Mouse (Mus musculus) bone marrow, adult 2 months (tissue): ENCODE results near the gene Dstyk. TPM values are rescaled to one million over a fixed set of nuclear protein-coding genes. Genes with fewer than 3 reads are reported as not detected.

Source experiments
- H3K27ac ChIP-seq: fragments of 200-500 bp; 2 replicates; pipeline ENCODE4 v1.5.1; 2012; ENCODE audit warnings: low read depth, mild to moderate bottlenecking, control low read depth, inconsistent platforms, low read length; ENCODE audit not compliant: control insufficient read depth, poor library complexity, insufficient read depth
- H3K4me1 ChIP-seq: fragments of 200-500 bp; 2 replicates; pipeline ENCODE4 v1.6.1; 2011; ENCODE audit warnings: low read length; ENCODE audit not compliant: control insufficient read depth, insufficient read depth
- H3K4me3 ChIP-seq: fragments of 200-500 bp; replicated peaks from 2 replicates; pipeline ENCODE3; 2011; ENCODE audit warnings: mild to moderate bottlenecking, low read depth, low read length, control low read depth; ENCODE audit not compliant: control insufficient read depth
- CTCF ChIP-seq: fragments of 200-500 bp; IDR thresholded peaks from 2 replicates; pipeline ENCODE4 v1.5.1; 2011; ENCODE audit warnings: low read length, control low read depth; ENCODE audit not compliant: control insufficient read depth, insufficient read depth
- POLR2A ChIP-seq: fragments of 200-500 bp; IDR thresholded peaks from 2 replicates; pipeline ENCODE4 v1.6.1; 2011; ENCODE audit warnings: low read depth, mild to moderate bottlenecking, control low read depth, low read length, borderline replicate concordance; ENCODE audit not compliant: control insufficient read depth
- WGBS: fragments of 180-500 bp; shearing (Covaris S2); methylation state at CpG from one replicate; pipeline ENCODE4 v1.1.7; 2018; 5-methylcytosine and 5-hydroxymethylcytosine counted together
- polyA plus RNA-seq: library from polyadenylated mRNA; stranded (reverse); fragments of >200 nt; gene quantifications from 2 replicates; pipeline ENCODE4 v1.2.4, GENCODE M21; 2011; ENCODE audit warnings: low replicate concordance; ENCODE audit not compliant: missing spikeins, insufficient read depth, insufficient read length

Gene Dstyk
- polyA plus RNA-seq, 1 experiment, result 13.7 TPM

DNA sequence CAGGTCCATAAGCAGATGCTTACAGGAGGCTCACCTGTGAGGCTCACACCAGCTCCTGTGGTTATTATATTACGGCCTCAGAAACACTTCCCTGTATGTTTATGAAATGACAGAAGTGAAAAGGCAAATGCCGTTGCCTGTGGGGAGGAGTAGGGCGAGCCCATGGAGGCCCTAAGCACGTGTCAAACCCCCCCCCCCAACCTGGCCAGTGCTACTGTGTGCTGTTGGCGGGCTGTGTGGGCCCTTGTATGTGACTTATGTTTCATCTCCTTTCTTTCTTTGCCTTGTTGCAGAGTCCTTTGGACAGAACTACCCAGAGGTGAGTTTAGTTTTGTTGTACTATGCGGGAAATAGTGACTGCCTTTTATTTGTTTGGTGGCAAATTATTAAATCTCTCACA lies 66.4 kb downstream of the Dstyk start:
- no peaks in the 10 kb centered on the region for H3K4me1 ChIP-seq
- H3K4me3 ChIP-seq, result no peak overlapping the region
- H3K27ac ChIP-seq, result no peak overlapping the region
- TF ChIP-seq POLR2A (no peak), CTCF (no peak)
- 78% methylated on average over 6 of the region's 6 CpGs for WGBS

- 90% methylated on average over 2 of the region's 2 CpGs for WGBS
- Histone ChIP-seq H3K27ac (no peak overlapping the region), H3K4me1 (no peaks in the 10 kb centered on the region), H3K4me3 (no peak overlapping the region)
- TF ChIP-seq POLR2A, result no peak
- no peak for TF ChIP-seq CTCF
Observed at GRCm38 (mm10) chr1:132500535-132500934, 83.2 kb downstream of the Dstyk start.

DNA sequence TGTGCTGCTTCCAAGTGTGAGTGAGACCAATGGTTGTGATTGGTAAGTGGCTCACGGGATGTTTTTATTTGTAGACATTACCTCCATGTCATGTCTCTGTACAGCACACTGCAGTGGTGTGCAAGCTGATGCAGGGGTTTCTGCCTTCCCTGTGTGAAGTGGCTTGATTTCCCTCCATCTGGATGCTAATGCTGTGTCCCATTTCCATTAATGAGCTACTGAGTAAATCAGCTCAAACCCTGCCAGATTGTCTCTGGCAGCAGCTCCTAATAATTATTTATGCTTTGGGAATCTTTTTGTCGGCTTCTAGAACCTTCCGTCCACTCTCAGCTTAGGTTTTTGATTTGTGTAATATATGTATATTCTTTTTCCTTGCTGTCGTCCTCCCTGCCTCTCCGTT lies 87.8 kb downstream of the Dstyk start:
- no peak overlapping the region for H3K4me3 ChIP-seq
- H3K27ac ChIP-seq, result no peak overlapping the region
- WGBS, result 92% methylated on average over 5 of the region's 5 CpGs
- no peaks in the 10 kb centered on the region for H3K4me1 ChIP-seq
- TF ChIP-seq POLR2A (no peak), CTCF (no peak)

DNA sequence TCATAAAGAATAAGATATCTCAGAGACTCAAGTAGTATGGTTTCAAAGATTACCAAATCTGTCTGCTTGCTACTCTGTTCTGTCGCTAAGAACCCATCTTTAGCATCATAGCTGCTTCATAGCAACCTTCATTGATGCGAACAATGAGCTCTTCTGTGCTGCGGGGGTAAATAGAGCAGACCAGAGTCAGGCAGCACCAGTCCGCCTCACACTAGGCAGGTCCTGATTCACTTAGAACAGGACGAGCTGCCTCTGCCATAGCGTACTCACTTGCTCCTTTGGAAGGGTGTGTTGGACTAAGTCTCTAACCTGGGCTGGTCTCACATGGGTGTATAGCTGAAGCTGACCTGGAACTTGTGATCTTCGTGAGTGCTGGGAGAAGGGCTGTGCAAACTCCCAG lies 88.7 kb downstream of the Dstyk start, which contains the start of gene Tmem81:
Gene Tmem81, plus strand, starts transcription at position 173 of the 400 bp plus-strand sequence.
- Histone ChIP-seq H3K4me1 (no peaks in the 10 kb centered on the region), H3K4me3 (no peak within 1 kb of the TSS), H3K27ac (no peak within 1 kb of the TSS)
- 89% methylated on average over 7 of the region's 7 CpGs for WGBS
- TF ChIP-seq POLR2A, result no peak
- TF ChIP-seq CTCF, result no peak

- WGBS, result 88% methylated on average over 7 of the region's 7 CpGs
- H3K4me3 ChIP-seq, result no peak overlapping the region
- H3K4me1 ChIP-seq, result no peaks in the 10 kb centered on the region
- TF ChIP-seq CTCF (no peak), POLR2A (no peak)
- H3K27ac ChIP-seq, result no peak overlapping the region
Observed at GRCm38 (mm10) chr1:132506656-132507055, 89.3 kb downstream of the Dstyk start.

GRCm38 (mm10) chr1:132509771-132510170 lies 92.4 kb downstream of the Dstyk start:
- TF ChIP-seq CTCF, result no peak
- TF ChIP-seq POLR2A, result no peak
- WGBS, result 76% methylated on average over 5 of the region's 5 CpGs
- H3K4me3 ChIP-seq, result no peak overlapping the region
- H3K4me1 ChIP-seq, result no peaks in the 10 kb centered on the region
- H3K27ac ChIP-seq, result no peak overlapping the region

DNA sequence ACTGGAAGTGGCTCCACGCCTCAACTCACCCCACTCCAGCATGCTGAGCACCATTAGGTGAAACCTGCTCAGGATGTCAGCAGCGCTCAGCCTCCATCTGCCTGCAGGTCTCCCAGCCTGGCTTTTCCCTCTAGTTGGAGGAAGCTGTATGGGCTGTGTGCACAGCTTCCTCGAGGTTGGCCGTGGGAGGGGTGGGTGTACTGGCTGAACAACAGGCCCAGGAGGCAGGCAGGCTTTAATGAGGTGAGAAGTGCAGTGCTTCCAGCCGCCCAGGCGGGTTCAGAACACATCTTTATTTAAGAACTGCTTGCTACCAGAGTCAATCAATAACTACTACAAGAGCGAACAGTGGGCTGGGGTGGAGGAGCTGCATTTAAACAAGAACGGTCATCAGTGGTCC lies 94.2 kb downstream of the Dstyk start:
- no peak overlapping the region for H3K4me3 ChIP-seq
- 62% methylated on average over 8 of the region's 8 CpGs for WGBS
- H3K27ac ChIP-seq, result no peak overlapping the region
- TF ChIP-seq POLR2A (no peak), CTCF (no peak)
- no peaks in the 10 kb centered on the region for H3K4me1 ChIP-seq

DNA sequence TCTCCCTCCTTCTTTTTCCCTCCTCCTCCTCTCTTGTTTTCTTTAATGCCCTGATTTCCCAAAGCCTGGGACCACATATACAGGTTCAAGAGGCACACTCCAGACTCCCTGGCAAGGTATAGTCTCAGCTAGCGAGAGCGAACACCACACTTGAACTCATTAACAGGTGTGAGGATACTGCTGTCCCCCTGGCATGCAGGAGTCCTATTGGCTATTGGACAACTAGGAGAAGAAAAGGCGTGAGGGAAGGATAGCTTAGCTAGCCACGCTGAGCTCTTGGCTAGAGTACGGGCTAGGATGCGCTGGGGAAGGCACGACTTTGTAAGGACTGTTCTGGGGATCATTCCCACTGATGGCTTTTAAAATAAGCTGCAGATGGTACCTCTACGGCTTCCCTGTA lies 94.8 kb downstream of the Dstyk start:
- Histone ChIP-seq H3K4me1 (no peaks in the 10 kb centered on the region), H3K4me3 (no peak overlapping the region), H3K27ac (no peak overlapping the region)
- no peak for TF ChIP-seq CTCF
- no peak for TF ChIP-seq POLR2A
- 78% methylated on average over 8 of the region's 8 CpGs for WGBS

DNA sequence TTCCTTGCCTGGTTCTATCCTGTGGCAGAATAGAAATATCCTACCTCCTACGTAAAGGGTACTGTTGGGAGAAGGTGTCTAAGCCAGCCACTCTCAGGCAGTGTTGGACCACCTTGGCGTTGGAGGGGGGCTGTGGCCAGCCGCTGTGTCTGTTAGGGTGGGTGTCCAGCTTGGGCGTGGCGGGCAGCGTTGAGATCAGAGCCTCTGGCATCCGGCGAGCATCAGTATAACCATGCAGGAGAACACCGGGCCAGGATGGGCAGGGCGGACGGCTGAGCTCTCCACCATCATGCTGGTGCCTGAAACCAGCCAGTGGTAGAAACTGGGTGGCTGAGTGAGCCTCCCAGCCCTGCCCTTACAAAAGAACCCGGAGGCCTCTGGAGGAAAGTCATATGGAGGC lies 98.0 kb downstream of the Dstyk start:
- no peaks in the 10 kb centered on the region for H3K4me1 ChIP-seq
- no peak overlapping the region for H3K27ac ChIP-seq
- no peak overlapping the region for H3K4me3 ChIP-seq
- TF ChIP-seq POLR2A (no peak), CTCF (no peak)
- whole genome bisulfite sequencing, result 83% methylated on average over 12 of the region's 12 CpGs

Other genes starting within 250 kb of the Dstyk start
- not detected in 2 replicates for gene Lemd1, start 226.1 kb upstream of the Dstyk start, polyA plus RNA-seq
- gene AC124108.1, start 226.1 kb upstream of the Dstyk start, polyA plus RNA-seq, result not detected in 2 replicates
- not detected in 2 replicates for gene Gm10188, start 187.8 kb upstream of the Dstyk start, polyA plus RNA-seq
- not detected in 2 replicates for gene Klhdc8a, start 118.9 kb upstream of the Dstyk start, polyA plus RNA-seq
- 5.2 and 16.4 TPM in 2 replicates for gene Nuak2, start 101.4 kb upstream of the Dstyk start, polyA plus RNA-seq
- 246 and 316 TPM in 2 replicates for gene Tmcc2, start 26.3 kb upstream of the Dstyk start, polyA plus RNA-seq
- gene Rbbp5, start 59.8 kb downstream of the Dstyk start, polyA plus RNA-seq, result 24.8 and 25.5 TPM in 2 replicates
- gene Tmem81, start 88.7 kb downstream of the Dstyk start, polyA plus RNA-seq, result 6.3 and 12.1 TPM in 2 replicates
- not detected in 2 replicates for gene Cntn2, start 125.7 kb downstream of the Dstyk start, polyA plus RNA-seq